Mouse (Mus musculus) heart, postnatal 0 days (tissue): ENCODE measurements around the gene Aqp1.

Source experiments
- CTCF ChIP-seq: IDR thresholded peaks from 2 replicates; pipeline ENCODE4 v1.5.1; 2016; ENCODE audit warnings: antibody characterized with exemption, control low read depth, low read depth
- EP300 ChIP-seq: IDR thresholded peaks from 2 replicates; pipeline ENCODE4 v1.6.1; 2016; ENCODE audit warnings: antibody characterized with exemption, low read depth

- no peak for TF ChIP-seq EP300
- TF ChIP-seq CTCF: no peak
These were observed 10.3 kb downstream of the Aqp1 start for GRCm38 (mm10) chr6:55346491-55346890.
